Mouse (Mus musculus) liver, embryonic 14.5 days (tissue): ENCODE data around the gene Sept14.

Source experiments
- CTCF ChIP-seq: IDR thresholded peaks from 2 replicates; pipeline ENCODE4 v1.5.1; 2016; ENCODE audit warnings: antibody characterized with exemption, low read depth, control low read depth
- EP300 ChIP-seq: IDR thresholded peaks from 2 replicates; pipeline ENCODE4 v1.6.1; 2016; ENCODE audit warnings: antibody characterized with exemption, low read depth

GRCm38 (mm10) chr5:129670036-129670458 is 38.3 kb downstream of the Sept14 start, which contains the start of gene Zfp11:
- no peak for TF ChIP-seq EP300
- TF ChIP-seq CTCF: no peak
